Comparison of ENCODE assay signal across 7 mouse cellular contexts in the genomic region with DNA sequence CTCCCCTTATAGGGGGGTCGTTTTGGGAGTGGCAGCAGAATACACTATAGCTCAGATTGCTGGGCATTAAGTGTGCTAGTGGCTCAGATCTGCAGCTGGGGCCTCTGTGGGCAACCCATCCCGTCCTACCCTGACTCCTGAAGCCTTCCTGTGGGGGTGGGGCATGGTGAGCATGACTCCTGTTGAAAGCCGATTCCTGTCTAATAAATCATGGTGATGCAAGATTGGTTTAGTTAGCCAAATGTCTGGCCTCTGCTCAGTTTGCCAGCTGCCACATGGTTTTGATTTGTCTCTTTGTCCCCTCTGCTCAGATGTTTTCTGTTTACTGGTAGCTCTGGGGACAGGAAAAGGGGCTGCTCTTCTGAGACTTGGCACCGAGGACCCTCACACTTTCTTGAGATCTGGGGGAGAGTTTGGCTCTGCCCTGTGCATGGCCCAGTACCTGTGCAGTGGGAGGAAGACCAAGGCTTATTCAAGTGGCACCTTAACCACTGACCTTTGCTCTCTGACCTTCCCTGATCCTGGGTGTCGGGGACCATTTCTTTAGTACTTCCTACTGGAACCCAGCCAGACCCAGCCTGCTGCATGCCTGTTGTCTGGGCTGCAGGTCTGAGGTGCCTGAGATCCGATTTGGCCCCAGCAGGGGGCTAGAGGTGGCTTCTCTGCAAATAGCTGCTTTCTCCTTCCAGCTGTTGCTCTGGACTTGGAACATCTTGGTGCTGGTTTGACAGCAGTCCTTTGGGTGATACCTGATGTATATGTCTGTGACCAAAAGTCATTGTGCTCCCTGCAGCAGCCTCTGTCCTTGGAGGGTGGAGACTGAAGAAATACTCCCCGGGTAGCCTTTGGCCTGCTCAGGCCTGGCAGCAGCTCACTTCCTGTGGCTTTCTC. TPM values are rescaled to one million over a fixed set of nuclear protein-coding genes. Genes with fewer than 3 reads are reported as not detected.
DNase-seq lines count a peak whose midpoint lies in the region; ATAC-seq and TF ChIP-seq lines count a peak whose summit lies in the region.

No protein-coding gene starts in this region.

- no peak; the same call in 1 of the 2 replicates for TF ChIP-seq CTCF in kidney, postnatal 0 days (IDR thresholded peaks at IDR 0.05; ENCODE audit: low read depth)
- no peak for TF ChIP-seq CTCF in stomach, postnatal 0 days (IDR thresholded peaks at IDR 0.05; ENCODE audit: low read depth)

- no peaks in the 10 kb centered on the region for H3K36me3 ChIP-seq in midbrain, embryonic 11.5 days (ENCODE audit: control insufficient read depth, insufficient read depth, low read length)
- peaks cover 24% of the 10 kb centered on the region for H3K36me3 ChIP-seq in midbrain, embryonic 14.5 days (ENCODE audit: control insufficient read depth, insufficient read depth, low read length)
- no peaks in the 10 kb centered on the region for H3K36me3 ChIP-seq in kidney, postnatal 0 days (ENCODE audit: insufficient read depth, low read length)
- H3K36me3 ChIP-seq in stomach, postnatal 0 days (ENCODE audit: control insufficient read depth, insufficient read depth, low read length), result no peaks in the 10 kb centered on the region

- H3K9me3 ChIP-seq in midbrain, embryonic 11.5 days (ENCODE audit: control insufficient read depth, low read length), result no peaks in the 10 kb centered on the region
- H3K9me3 ChIP-seq in midbrain, embryonic 14.5 days (ENCODE audit: control insufficient read depth, low read length), result no peaks in the 10 kb centered on the region
- no peaks in the 10 kb centered on the region for H3K9me3 ChIP-seq in kidney, postnatal 0 days (replicated peaks; ENCODE audit: low read length)
- no peaks in the 10 kb centered on the region for H3K9me3 ChIP-seq in stomach, postnatal 0 days (ENCODE audit: control insufficient read depth, low read length)

- ATAC-seq in midbrain, embryonic 11.5 days (ENCODE audit: low FRiP score), result no peak
- no peak for ATAC-seq in midbrain, embryonic 14.5 days (ENCODE audit: low FRiP score, low TSS enrichment)
- ATAC-seq in kidney, postnatal 0 days (replicated peaks; ENCODE audit: low FRiP score, low read depth), result no peak
- ATAC-seq in stomach, postnatal 0 days (ENCODE audit: low FRiP score, low TSS enrichment), result no peak

- no peaks in the 10 kb centered on the region for H3K27me3 ChIP-seq in midbrain, embryonic 11.5 days (ENCODE audit: control insufficient read depth, insufficient read depth, low read length)
- no peaks in the 10 kb centered on the region for H3K27me3 ChIP-seq in midbrain, embryonic 14.5 days (ENCODE audit: control insufficient read depth, insufficient read depth, low read length)
- H3K27me3 ChIP-seq in kidney, postnatal 0 days (ENCODE audit: insufficient read depth, low read length), result no peaks in the 10 kb centered on the region
- no peaks in the 10 kb centered on the region for H3K27me3 ChIP-seq in stomach, postnatal 0 days (ENCODE audit: control insufficient read depth, insufficient read depth, low read length)

- DNase-seq in midbrain, embryonic 11.5 days (ENCODE audit: low spot score, missing footprints), result peak; percentile 66
- no peak for DNase-seq in midbrain, embryonic 14.5 days
- peak; percentile 81 for DNase-seq in embryo, embryonic 11 days
- DNase-seq in kidney, postnatal 0 days (ENCODE audit: low spot score), result peak; percentile 57
- DNase-seq in stomach, postnatal 0 days (ENCODE audit: low spot score), result no peak
- no peak for DNase-seq in spleen, adult 12 weeks (ENCODE audit: low spot score)
- DNase-seq in right cerebral cortex, postnatal 4 days, result no peak

- H3K9ac ChIP-seq in midbrain, embryonic 11.5 days (ENCODE audit: low read length), result no peak overlapping the region
- no peak overlapping the region for H3K9ac ChIP-seq in midbrain, embryonic 14.5 days (replicated peaks; ENCODE audit: low read length)
- H3K9ac ChIP-seq in kidney, postnatal 0 days (ENCODE audit: low read depth, low read length), result no peak overlapping the region
- no peak overlapping the region for H3K9ac ChIP-seq in stomach, postnatal 0 days (ENCODE audit: low read length)

- no peak overlapping the region for H3K4me2 ChIP-seq in midbrain, embryonic 11.5 days
- H3K4me2 ChIP-seq in midbrain, embryonic 14.5 days (ENCODE audit: low read length), result no peak overlapping the region
- H3K4me2 ChIP-seq in kidney, postnatal 0 days (ENCODE audit: low read length), result no peak overlapping the region
- no peak overlapping the region for H3K4me2 ChIP-seq in stomach, postnatal 0 days (replicated peaks; ENCODE audit: low read depth)

- no peak overlapping the region for H3K4me3 ChIP-seq in midbrain, embryonic 11.5 days (ENCODE audit: low read depth, low read length)
- H3K4me3 ChIP-seq in midbrain, embryonic 14.5 days (replicated peaks; ENCODE audit: low read depth, low read length), result no peak overlapping the region
- H3K4me3 ChIP-seq in kidney, postnatal 0 days (replicated peaks; ENCODE audit: low read depth, low read length), result no peak overlapping the region
- H3K4me3 ChIP-seq in stomach, postnatal 0 days (ENCODE audit: low read depth, low read length), result no peak overlapping the region

- peaks cover 13% of the 10 kb centered on the region for H3K4me1 ChIP-seq in midbrain, embryonic 11.5 days (ENCODE audit: control insufficient read depth, insufficient read depth, low read length)
- H3K4me1 ChIP-seq in midbrain, embryonic 14.5 days (ENCODE audit: control insufficient read depth, insufficient read depth, low read length), result peaks cover 17% of the 10 kb centered on the region
- 0 out of 2 replicates have a peak, but pooled peaks cover 6% of the 10 kb centered on the region for H3K4me1 ChIP-seq in kidney, postnatal 0 days (replicated peaks; ENCODE audit: insufficient read depth, low read length)
- H3K4me1 ChIP-seq in stomach, postnatal 0 days (replicated peaks; ENCODE audit: control insufficient read depth, insufficient read depth), result peaks cover 4% of the 10 kb centered on the region; the same call in 1 of the 2 replicates

- no peak for TF ChIP-seq EP300 in stomach, postnatal 0 days (optimal IDR thresholded peaks at IDR 0.05)

- 62% methylated on average over 7 of the region's 7 CpGs for WGBS in midbrain, embryonic 11.5 days
- 67% methylated on average over 7 of the region's 7 CpGs for WGBS in midbrain, embryonic 14.5 days
- 10% methylated on average over 7 of the region's 7 CpGs for WGBS in kidney, postnatal 0 days
- 25% methylated on average over 7 of the region's 7 CpGs for WGBS in stomach, postnatal 0 days

- H3K27ac ChIP-seq in midbrain, embryonic 11.5 days (ENCODE audit: low read depth, low read length), result no peak overlapping the region
- no peak overlapping the region for H3K27ac ChIP-seq in midbrain, embryonic 14.5 days (replicated peaks; ENCODE audit: low read depth, low read length)
- no peak overlapping the region for H3K27ac ChIP-seq in kidney, postnatal 0 days
- 0 out of 2 replicates have a peak overlapping the region, but pooled peaks have one; percentile 8 for H3K27ac ChIP-seq in stomach, postnatal 0 days (replicated peaks)

RNA-seq across cellular contexts. Expression of gene Atp6v0e2, which starts 4.4 kb away (rescaled TPM):
- polyA plus RNA-seq in midbrain, embryonic 11.5 days (2014; fragmentation: Nextera tagmentation; extraction: Ambion mirVana), result 64.4 and 71.4 TPM in 2 replicates
- 190 and 241 TPM in 2 replicates for polyA plus RNA-seq in midbrain, embryonic 14.5 days (2014; fragmentation: Nextera tagmentation; extraction: Ambion mirVana)
- polyA plus RNA-seq in kidney, postnatal 0 days (2015; fragmentation: Nextera tagmentation; extraction: Ambion mirVana), result 31.1 and 34.6 TPM in 2 replicates
- 22.1 and 23.0 TPM in 2 replicates for polyA plus RNA-seq in stomach, postnatal 0 days (2015; fragmentation: Nextera tagmentation; extraction: Ambion mirVana)

RNA-seq across cellular contexts. Expression of gene Lrrc61, which starts 12.8 kb away (rescaled TPM):
- 15.5 and 15.9 TPM in 2 replicates for polyA plus RNA-seq in midbrain, embryonic 11.5 days (2014; fragmentation: Nextera tagmentation; extraction: Ambion mirVana)
- polyA plus RNA-seq in midbrain, embryonic 14.5 days (2014; fragmentation: Nextera tagmentation; extraction: Ambion mirVana), result 11.0 and 20.1 TPM in 2 replicates
- 11.5 and 11.9 TPM in 2 replicates for polyA plus RNA-seq in kidney, postnatal 0 days (2015; fragmentation: Nextera tagmentation; extraction: Ambion mirVana)
- polyA plus RNA-seq in stomach, postnatal 0 days (2015; fragmentation: Nextera tagmentation; extraction: Ambion mirVana), result 3.9 and 5.6 TPM in 2 replicates

RNA-seq across cellular contexts. Expression of gene Rarres2, which starts 30.8 kb away (rescaled TPM):
- polyA plus RNA-seq in midbrain, embryonic 11.5 days (2014; fragmentation: Nextera tagmentation; extraction: Ambion mirVana), result 1.4 and 1.6 TPM in 2 replicates
- polyA plus RNA-seq in midbrain, embryonic 14.5 days (2014; fragmentation: Nextera tagmentation; extraction: Ambion mirVana), result 1.5 and 3.6 TPM in 2 replicates
- 66.8 and 80.3 TPM in 2 replicates for polyA plus RNA-seq in kidney, postnatal 0 days (2015; fragmentation: Nextera tagmentation; extraction: Ambion mirVana)
- 273 and 283 TPM in 2 replicates for polyA plus RNA-seq in stomach, postnatal 0 days (2015; fragmentation: Nextera tagmentation; extraction: Ambion mirVana)

RNA-seq across cellular contexts. Expression of gene Gm45021, which starts 47.6 kb away (rescaled TPM):
- not detected in 2 replicates for polyA plus RNA-seq in midbrain, embryonic 11.5 days (2014; fragmentation: Nextera tagmentation; extraction: Ambion mirVana)
- not detected in 2 replicates for polyA plus RNA-seq in midbrain, embryonic 14.5 days (2014; fragmentation: Nextera tagmentation; extraction: Ambion mirVana)
- 0.38 TPM in 1 of 2 replicates, not detected in the other for polyA plus RNA-seq in kidney, postnatal 0 days (2015; fragmentation: Nextera tagmentation; extraction: Ambion mirVana)
- polyA plus RNA-seq in stomach, postnatal 0 days (2015; fragmentation: Nextera tagmentation; extraction: Ambion mirVana), result not detected in 2 replicates

RNA-seq across cellular contexts. Expression of gene Repin1, which starts 51.9 kb away (rescaled TPM):
- 39.9 and 44.1 TPM in 2 replicates for polyA plus RNA-seq in midbrain, embryonic 11.5 days (2014; fragmentation: Nextera tagmentation; extraction: Ambion mirVana)
- polyA plus RNA-seq in midbrain, embryonic 14.5 days (2014; fragmentation: Nextera tagmentation; extraction: Ambion mirVana), result 44.3 and 47.0 TPM in 2 replicates
- 37.4 and 43.5 TPM in 2 replicates for polyA plus RNA-seq in kidney, postnatal 0 days (2015; fragmentation: Nextera tagmentation; extraction: Ambion mirVana)
- 11.6 and 12.9 TPM in 2 replicates for polyA plus RNA-seq in stomach, postnatal 0 days (2015; fragmentation: Nextera tagmentation; extraction: Ambion mirVana)

Comparison
In these comparisons a context has a peak if more than half of its experiments do, and no peak if none do; other contexts are left out.
1. DNase-seq: peak in midbrain, embryonic 11.5 days (single experiment), embryo, embryonic 11 days (single experiment) and kidney, postnatal 0 days (single experiment); none in midbrain, embryonic 14.5 days (single experiment), stomach, postnatal 0 days (single experiment), spleen, adult 12 weeks (single experiment) and right cerebral cortex, postnatal 4 days (single experiment).
2. RNA of gene Rarres2, which starts 30.8 kb away (polyA plus RNA-seq): 273 to 283 TPM in stomach, postnatal 0 days and 66.8 to 80.3 TPM in kidney, postnatal 0 days; 1.5 to 3.6 TPM in midbrain, embryonic 14.5 days and 1.4 to 1.6 TPM in midbrain, embryonic 11.5 days; every median in the first group is over 10 times any median in the second.